Mouse (Mus musculus) right cerebral cortex, postnatal 36 days (tissue): ENCODE results near the gene Gpc6.

Experiments
- DNase-seq, 2 experiments: peaks; one replicate each; pipeline ENCODE4 v3.0.0; 2022; ENCODE audit warnings: low spot score in 2 of 2, mixed read lengths in 1 of 2

Gpc6 gene

GRCm38 (mm10) chr14:117605750-117606149 lies 680.6 kb downstream of the Gpc6 start:
- no peak for DNase-seq

DNA sequence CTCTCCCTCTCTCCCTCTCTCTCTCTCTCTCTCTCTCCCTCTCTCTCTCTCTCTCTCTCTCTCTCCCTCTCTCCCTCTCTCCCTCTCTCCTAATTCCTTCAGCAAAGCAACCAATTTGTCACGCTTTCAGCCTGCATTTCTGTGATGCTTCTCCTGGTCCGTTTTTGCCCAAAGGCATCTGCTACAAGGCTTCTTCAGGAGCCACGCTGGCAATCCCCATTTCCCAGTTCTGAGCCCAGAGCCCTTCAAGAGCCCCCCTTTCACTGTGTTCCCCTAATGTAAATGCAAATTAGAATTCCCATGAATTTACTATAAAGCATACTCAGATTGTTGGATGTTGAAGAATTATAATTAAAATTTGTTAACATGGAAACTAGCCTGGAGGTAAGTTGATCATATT lies 686.0 kb downstream of the Gpc6 start:
- no peak for DNase-seq

DNA sequence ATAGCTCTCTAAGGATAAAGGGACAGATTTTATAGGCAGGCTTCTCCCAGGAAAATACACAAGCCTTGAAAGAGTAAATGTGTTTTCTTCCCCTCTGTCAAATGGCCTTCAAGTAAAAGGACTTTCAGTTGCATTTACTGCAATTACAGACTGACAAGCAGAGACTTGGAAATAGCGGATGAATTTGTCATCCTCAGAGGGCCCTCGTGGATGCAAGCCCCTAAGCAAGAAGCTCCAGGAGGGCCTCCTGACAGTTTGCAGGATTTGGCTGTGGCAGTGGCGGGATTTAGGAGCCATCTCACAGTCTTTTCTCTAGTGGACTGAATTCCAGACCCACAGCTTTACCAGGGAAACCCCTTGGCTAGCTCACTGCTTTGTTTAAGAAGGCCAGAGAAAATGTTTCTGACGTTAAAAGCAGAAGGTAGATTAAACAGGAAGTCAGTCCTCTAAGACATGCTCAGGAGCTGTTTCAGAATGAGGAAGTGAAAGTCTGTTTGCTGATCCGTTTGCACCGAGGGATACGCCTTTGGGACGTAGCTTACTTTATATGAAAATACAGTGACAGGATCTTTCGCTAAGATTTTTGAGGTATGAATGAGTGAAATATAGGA lies 700.1 kb downstream of the Gpc6 start:
- no peak for DNase-seq

- no peak for DNase-seq
Measured at GRCm38 (mm10) chr14:117634238-117634940, 709.3 kb downstream of the Gpc6 start.

DNA sequence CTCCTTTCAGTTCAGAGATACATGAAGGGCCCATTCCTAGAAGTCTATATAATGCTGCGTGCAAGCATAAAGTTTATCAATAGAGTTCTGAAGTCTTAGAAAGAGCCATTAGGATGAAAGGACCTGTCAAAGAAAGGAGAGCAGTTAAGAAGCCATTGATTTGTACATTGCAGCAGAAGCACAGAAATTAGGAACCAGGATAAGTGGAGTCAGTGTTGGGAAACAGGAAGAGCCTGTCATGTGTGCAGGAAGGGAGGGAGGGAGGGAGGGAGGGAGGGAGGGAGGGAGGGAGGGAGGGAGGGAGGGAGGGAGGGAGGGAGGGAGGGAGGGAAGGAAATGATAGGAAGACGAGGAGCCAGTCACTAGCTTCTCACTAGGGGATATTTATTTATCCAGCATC lies 716.7 kb downstream of the Gpc6 start:
- no peak for DNase-seq

GRCm38 (mm10) chr14:117643069-117643468 lies 718.0 kb downstream of the Gpc6 start:
- no peak for DNase-seq

DNA sequence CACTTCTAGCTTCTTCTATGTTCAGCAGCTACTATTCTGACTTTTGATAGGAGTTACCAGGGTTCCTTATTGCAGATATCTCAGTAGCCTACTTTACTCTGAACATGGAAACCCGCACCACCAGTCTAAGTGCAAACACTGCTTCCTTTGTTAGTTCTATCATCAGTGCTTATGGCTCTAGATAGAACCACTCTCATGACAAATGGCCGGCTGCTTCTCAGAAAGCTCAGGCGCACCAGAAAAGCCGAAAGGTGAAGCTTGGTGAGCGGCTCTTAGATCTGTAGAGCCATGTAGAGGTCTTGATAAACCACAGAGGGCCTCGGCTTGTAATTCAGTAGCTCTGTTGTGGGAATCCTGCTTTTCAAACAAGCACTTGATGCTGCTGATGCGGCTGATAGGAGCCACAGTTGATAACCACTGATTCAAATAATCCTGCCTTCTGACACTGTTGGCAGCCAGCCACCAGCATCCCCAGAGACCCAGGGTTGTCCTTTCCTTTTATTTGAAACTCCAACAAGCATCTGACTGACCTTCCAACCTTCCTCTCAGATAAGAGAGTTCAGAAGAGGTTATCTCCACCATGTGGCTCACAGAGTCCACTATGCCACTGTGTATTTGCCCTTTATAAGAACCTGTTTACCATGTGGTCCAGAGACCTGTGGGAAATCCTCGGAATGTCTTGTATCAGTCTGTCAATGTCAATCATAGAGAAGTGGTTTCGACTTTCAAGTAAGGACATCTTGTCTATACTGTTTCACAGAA lies 723.3 kb downstream of the Gpc6 start:
- DNase-seq, result no peak

DNA sequence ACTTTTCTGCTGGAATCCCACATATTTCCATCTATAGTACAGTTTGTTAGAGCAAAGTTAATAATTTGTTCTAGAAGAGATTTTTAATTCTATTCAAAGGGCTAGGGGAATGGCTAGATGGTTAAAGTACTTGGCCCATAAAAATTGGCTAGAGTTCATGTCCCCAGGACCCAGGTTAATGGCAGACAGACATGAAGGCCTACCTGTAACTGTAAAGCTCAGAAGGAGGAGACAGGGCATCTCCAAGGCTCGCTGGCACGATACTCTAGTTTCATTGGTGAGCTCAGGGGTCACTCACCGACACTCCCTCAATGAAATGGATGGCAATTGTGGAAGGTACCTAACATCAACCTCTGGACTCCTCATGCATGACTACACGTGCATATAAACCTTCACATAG lies 725.0 kb downstream of the Gpc6 start:
- DNase-seq, result no peak

- DNase-seq, result no peak
Measured at GRCm38 (mm10) chr14:117651271-117651670, 726.2 kb downstream of the Gpc6 start.

DNA sequence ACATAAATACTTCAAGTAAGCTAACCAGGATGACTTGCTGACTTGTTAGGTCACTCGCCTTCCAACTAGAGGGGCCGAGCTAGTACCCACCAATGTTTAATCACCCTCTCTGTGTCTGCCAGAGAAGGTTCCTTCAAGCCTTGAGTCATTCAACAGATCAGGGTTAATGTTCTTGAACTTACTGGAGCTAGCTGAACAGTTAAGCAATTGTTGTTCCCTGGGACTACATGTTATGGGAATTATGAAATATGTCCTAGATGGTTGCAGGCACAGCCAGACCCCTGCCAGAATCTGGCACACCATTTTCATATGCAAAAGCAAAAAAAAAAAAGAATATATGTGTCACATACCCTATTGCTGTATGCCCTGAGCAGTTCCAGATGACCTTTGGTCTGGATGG lies 726.8 kb downstream of the Gpc6 start:
- DNase-seq, result no peak

- no peak for DNase-seq
Measured at GRCm38 (mm10) chr14:117655382-117655781, 730.3 kb downstream of the Gpc6 start.

DNA sequence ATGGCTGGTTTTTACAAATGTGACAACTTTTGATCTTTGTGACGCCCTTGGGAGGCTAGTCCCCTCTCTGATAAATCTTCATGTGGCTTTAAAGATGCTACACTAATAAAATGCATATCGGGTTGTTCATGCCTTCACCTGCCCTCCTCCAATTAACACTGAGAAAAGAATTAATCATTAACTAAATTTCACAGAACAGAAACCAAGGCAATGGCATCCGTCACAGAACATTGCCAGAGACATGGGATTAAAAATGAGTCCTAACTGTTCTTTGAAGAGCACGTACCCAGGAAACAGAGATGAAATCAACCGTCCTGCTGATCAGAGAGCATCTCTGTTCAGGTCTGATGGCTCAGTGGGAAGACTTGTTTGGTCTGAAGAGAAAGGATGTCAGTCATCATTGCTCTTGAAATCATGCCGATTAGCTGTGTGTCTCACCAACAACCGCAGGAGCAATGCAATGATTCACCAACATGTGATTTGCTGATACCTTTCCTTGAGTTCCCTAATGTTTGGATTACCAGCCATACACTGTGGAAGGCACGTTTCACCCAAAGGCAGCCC lies 734.2 kb downstream of the Gpc6 start:
- DNase-seq, result no peak

DNA sequence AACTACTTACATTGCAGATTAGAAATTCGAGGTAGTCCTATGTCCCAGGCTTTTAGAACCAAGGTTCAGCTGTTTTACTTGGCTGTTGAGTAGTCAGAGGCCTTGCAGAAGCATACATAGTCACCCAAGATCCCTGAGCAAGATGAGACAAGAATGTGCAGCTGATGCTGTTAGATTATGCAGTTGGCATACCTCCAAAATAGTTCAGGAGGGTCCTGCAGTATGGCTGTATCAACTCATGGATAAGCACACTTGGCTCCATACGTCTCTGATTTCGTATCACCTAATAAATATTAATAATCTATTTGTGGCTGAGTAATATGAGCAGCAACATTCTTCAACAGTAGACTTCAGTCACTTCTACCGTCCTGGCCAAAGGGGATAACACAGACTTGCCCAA lies 737.1 kb downstream of the Gpc6 start:
- no peak for DNase-seq

DNA sequence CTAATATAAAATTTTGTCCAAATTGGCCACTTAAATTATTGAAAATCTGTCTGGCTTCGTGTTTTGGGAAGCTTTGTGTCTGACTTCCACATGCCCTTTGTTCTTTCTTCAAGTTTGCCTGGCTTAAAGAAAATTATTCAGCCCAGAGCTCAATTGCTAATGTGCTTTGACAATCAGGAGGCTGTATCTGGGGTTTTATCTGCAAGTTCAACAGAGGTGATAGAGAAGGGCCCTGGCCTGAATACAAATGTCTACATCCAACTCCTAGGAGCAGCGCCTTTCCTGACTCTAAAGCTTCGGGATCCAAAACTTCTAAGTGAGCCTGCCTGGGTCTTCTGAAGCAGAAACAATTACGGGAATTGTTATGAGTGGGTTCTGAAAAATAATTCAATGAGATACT lies 739.7 kb downstream of the Gpc6 start:
- DNase-seq, result no peak

DNA sequence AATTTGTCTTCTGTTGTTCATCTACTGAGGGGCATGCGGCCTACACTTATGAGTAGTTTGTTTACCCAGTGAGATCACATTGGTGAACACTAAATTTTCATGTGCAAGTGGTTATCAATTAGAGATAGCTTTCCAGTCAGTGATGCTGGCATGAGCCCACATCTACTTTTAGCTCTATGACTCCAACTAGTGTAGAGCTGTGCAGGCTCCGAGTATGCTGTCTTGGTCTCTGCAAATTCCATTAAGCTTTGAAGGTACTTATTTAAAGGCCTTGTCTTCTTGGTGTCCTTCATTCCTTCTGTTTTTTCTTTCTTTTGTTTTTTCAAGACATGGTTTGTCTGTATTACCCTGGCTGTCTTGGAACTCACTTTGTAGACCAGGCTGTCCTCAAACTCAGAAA lies 741.0 kb downstream of the Gpc6 start:
- no peak for DNase-seq

DNA sequence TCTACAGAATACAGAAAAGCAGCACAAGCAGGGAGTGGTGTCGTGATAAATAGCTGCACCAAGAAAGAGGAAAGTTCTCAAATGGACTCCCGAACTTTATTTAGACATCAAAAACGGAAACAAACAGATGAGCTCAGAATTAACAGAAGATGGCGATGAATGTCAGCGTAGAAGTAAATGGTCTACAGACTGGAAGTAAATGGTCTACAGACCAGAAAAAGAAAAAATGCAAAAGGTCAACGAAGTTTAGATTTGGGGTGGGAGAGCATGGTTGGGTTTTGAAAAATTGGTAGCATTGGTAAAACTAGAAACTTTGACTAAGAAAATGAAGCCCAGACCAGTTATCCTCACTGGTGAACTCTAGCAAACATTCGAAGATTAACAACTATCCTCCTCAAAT lies 748.4 kb downstream of the Gpc6 start:
- DNase-seq, result no peak

GRCm38 (mm10) chr14:117674482-117674881 lies 749.4 kb downstream of the Gpc6 start:
- DNase-seq, result no peak

DNA sequence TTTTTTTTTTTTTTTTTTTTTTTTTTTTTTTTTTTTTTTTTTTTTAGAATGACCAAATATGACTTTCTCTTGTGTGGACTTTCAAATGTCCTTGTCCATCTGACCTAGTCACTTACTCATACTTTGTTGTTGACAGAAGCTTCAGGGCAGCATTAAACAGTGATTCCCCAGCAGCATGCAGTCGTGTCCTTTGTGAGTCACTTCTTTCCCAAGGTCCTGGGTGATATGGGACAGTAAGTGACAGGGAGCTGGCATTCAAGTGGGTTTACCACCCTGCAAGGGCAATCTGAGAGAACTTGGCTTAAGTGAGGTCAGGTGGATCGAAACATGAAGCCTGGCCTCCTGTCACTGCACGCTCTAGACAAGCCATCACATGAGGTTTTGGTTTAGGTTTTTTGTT lies 754.8 kb downstream of the Gpc6 start:
- DNase-seq, result no peak

- DNase-seq, result no peak
Measured at GRCm38 (mm10) chr14:117681321-117681921, 756.3 kb downstream of the Gpc6 start.

DNA sequence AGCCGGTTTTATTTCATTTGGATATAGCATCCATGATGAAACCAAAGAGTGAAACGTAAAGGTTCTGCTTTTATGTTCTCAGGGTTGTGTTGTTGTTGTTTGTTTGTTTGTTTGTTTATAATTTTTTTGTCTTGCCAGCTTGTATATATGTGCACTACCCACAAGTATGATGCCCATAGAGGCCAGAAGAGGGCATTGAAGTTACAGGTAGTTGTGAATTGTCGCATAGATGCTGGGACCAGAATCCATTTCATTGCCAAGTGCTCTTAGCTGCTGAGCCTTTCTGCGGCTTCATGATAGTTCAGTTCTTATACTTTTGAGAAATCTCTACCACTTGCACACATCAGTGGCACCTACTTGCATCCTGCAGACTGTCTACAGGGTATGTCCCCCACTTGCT lies 758.0 kb downstream of the Gpc6 start:
- DNase-seq, result no peak

GRCm38 (mm10) chr14:117689848-117690247 lies 764.7 kb downstream of the Gpc6 start:
- no peak for DNase-seq

GRCm38 (mm10) chr14:117695565-117695964 lies 770.5 kb downstream of the Gpc6 start:
- no peak for DNase-seq
